Mouse (Mus musculus): ENCODE data around the gene Kcnip4.
A peak's percentile ranks its signal among the peaks of the same experiment; 100 is the strongest.

The Kcnip4 gene

DNA sequence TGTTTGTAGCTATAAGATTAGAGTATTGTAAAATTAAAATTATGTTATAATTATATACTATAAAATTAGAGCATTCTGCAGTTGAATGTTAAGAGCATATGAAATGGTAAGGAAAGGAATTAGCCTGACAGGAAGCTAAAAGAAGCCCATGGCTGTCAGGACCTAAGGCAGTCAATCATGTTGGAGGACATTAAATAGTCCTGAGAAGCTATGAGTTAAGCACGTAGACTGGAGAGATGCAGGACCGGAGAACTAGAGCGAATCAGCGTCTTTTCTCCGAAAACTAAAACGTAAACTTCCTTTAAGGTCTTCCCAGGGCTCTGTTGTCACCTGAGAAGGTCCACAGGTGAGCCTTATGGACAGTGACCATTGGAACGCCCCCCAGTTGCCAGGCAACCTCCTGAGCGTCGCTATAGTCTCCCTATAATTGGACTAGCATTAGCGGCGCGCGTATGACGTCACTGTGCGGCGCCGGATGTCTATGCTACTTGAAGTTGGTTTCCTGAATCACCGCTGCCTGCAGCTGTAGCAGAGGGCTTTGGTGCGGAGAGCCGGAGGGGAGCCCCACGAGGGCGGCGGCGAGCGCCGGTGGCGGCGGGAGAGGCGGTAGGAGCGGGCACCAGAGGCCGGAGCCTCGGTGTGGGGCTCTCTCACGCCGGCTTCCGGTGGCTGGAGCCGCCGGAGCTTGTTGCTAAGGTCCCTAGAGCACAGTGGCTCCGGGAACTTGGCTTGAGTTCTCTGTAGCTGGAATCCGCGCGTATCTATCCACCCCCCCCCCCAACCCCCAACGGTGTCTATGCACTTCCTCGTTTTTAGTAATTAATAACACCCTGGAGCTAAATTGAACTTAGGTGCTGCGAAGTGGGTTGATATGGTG lies 1152.6 kb downstream of the Kcnip4 start:
- peak; percentile 94 to 95 for DNase-seq

DNA sequence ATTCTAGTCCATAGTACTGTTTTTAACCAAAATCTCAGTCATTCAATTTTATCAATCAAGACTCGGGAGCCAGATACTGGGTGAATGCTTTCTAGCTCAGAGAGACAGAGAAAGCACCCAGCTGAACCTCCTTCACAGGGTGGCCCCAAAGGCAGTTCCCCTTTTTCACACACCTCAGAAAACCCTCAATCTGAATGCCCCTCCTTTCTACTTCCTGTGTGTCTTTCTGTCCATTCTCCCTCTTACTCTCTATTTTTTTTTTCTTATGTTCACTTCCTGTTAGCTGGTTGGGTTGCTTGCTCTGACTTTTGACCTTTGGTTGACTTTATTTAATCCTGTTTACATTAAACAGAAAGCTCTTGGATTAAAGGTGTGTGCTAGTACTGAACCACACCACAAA lies 1175.4 kb downstream of the Kcnip4 start:
- DNase-seq, result no peak

DNA sequence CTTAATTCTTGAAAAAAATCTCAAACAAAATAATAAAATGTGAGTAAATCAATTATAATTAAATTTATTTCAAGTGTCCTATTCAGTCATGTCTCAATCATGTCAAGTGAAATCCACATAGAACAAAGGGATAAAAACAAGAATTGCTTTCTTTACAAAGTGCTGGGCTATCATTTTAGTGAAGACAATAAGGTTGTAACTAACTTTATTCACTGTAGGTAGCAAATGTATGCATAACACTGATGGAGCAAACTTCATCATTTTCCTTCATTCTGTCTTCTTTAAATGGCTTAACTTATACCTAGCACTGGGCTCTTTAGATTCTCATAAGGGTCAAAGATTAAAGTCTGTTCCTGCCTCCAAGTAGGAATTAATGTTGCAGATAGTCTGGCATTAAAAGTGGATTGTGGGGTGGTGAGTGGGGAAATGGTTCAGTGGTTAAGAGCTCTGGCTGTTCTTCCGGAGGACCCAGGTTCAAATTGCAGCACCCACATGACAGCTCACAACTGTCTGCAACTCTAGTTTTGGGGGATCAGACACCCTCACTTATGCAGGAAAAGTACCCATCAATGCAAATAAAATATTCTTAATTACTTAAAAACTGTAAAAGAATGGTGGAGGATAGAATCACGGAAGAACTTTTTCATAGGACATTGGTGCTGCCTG lies 1178.6 kb downstream of the Kcnip4 start:
- DNase-seq, result no peak

GRCm38 (mm10) chr5:48345095-48345982 lies 1179.4 kb downstream of the Kcnip4 start:
- DNase-seq, result no peak

DNA sequence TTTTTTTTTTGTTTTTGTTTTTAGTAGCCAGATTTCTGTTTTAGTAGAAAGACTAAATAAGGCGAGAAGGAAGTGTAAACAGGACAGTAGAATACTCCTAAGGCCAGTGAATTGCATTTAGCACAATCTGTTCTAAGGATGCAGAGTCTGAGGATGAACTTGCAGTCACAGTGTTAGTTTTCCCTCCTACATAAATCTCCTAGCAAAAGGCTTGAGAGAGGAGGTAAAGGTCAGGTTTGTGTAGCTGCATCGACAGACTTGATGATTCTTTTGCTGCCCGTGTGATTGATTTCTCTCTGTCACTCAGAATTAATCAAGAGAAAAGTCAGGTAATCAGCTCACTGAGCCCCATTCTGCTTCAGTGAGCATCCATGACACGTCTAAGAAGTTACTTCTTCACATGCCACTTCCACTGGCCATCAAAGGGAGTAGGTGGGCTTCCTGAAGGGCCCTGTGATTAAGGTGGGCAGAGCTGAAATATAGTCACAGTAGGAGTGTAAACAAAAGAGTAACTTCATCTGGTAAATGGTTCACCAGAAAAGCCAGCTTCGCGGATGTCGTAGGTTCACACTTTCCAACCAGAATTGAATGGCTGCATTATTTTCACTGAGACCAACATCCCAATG lies 1183.8 kb downstream of the Kcnip4 start:
- DNase-seq, result no peak

Measured in lung, postnatal 4 days (tissue).